Mouse (Mus musculus) neural tube, embryonic 14.5 days (tissue): ENCODE measurements at regions not wholly inside any gene's neighbourhood (a gene's known extent, or its start where the extent isn't known, plus 50 kb on each side); places are given as distances from the start of the nearest gene placed in this dataset.

ENCODE experiments used
- ATAC-seq: fragments of 200-750 bp; cut with Nextera tagmentation; 2 replicates; pipeline ENCODE4 v1.8.0; 2017; ENCODE audit warnings: low read depth, mild to moderate bottlenecking, moderate TSS enrichment, moderate library complexity
- H3K27ac ChIP-seq: fragments of 300-500 bp; sonication (generic); 2 replicates; pipeline ENCODE4 v1.5.1; 2014; ENCODE audit warnings: low read depth, mild to moderate bottlenecking, control low read depth, low read length, moderate library complexity, mixed read lengths
- H3K27me3 ChIP-seq: fragments of 300-500 bp; sonication (generic); 2 replicates; pipeline ENCODE4 v1.6.1; 2014; ENCODE audit warnings: low read length; ENCODE audit not compliant: control insufficient read depth, insufficient read depth
- H3K36me3 ChIP-seq: fragments of 300-500 bp; sonication (generic); 2 replicates; pipeline ENCODE4 v1.6.1; 2014; ENCODE audit warnings: low read length, mixed read lengths; ENCODE audit not compliant: control insufficient read depth, insufficient read depth
- H3K4me1 ChIP-seq: fragments of 300-500 bp; sonication (generic); 2 replicates; pipeline ENCODE4 v1.6.1; 2014; ENCODE audit warnings: low read length; ENCODE audit not compliant: control insufficient read depth, insufficient read depth
- H3K4me2 ChIP-seq: fragments of 300-500 bp; sonication (generic); 2 replicates; pipeline ENCODE4 v1.6.1; 2014; ENCODE audit warnings: mild to moderate bottlenecking, low read depth, low read length, control low read depth
- H3K4me3 ChIP-seq: fragments of 300-500 bp; sonication (generic); 2 replicates; pipeline ENCODE4 v1.5.1; 2014; ENCODE audit warnings: low read depth, low read length, control low read depth, mixed read lengths
- H3K9ac ChIP-seq: fragments of 300-500 bp; sonication (generic); replicated peaks from 2 replicates; pipeline ENCODE4 v1.6.1; 2014; ENCODE audit warnings: low read depth, mild to moderate bottlenecking, control low read depth, low read length, mixed read lengths
- H3K9me3 ChIP-seq: fragments of 300-500 bp; sonication (generic); 2 replicates; pipeline ENCODE4 v1.6.1; 2016; ENCODE audit warnings: low read length; ENCODE audit not compliant: control insufficient read depth
- WGBS: fragments of 180-500 bp; shearing (Covaris S2); extraction: QIAGEN DNeasy Blood & Tissue Kit; methylation state at CpG from one replicate; pipeline ENCODE4 v1.1.7; 2014; 5-methylcytosine and 5-hydroxymethylcytosine counted together

DNA sequence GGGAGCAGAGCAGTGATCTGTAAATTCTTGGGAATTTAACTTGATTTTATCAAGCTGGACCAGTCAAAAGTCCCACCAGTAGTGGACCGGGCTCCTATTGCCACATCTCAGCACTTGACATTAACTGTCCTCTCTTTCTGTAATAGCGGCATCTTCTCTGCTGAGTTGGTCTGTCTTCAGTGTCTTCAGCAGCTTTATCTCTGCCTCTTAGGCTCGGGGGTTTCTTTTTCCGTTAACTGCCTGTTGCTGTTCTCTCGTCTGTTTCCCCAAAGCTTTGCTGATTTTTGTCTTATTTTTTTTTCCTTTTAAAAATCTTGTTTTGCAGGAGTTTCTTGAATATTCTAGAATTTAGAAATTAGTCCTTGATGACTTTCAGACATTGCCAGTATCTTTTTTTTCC lies 113.3 kb upstream of the Kit start:
- 89% methylated on average over 5 of the region's 5 CpGs for WGBS
- no peak for ATAC-seq
- Histone ChIP-seq H3K4me1 (no peaks in the 10 kb centered on the region), H3K9me3 (no peaks in the 10 kb centered on the region), H3K27ac (no peak overlapping the region), H3K4me3 (no peak overlapping the region), H3K9ac (no peak overlapping the region), H3K4me2 (no peak overlapping the region), H3K27me3 (no peaks in the 10 kb centered on the region), H3K36me3 (no peaks in the 10 kb centered on the region)

DNA sequence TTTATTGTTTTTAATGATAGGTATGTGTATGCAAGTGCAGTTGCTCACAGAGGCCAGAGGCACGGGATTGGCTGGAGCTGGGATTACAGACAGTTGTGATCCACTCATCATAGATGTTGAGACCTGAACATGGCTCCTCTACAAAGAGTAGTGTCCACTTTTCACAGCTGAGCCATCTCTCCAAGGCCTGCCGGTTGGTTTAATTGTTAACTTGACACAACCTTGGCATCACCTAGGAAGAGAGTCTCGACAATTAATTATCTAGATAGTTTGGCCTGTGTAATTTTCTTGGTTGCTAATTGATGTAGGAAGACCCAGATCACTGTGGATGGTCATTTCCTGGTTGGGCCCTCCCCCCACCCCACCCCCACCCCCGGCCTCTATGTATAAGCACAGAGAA lies 111.1 kb upstream of the Kit start:
- Histone ChIP-seq H3K9ac (no peak overlapping the region), H3K4me2 (no peak overlapping the region), H3K4me3 (no peak overlapping the region), H3K27me3 (no peaks in the 10 kb centered on the region), H3K36me3 (no peaks in the 10 kb centered on the region), H3K4me1 (no peaks in the 10 kb centered on the region), H3K9me3 (no peaks in the 10 kb centered on the region), H3K27ac (no peak overlapping the region)
- WGBS = 83% methylated on average over 4 of the region's 4 CpGs
- ATAC-seq = no peak

- no peak for ATAC-seq
- WGBS = 90% methylated on average over 7 of the region's 7 CpGs
- Histone ChIP-seq H3K9me3 (no peaks in the 10 kb centered on the region), H3K4me2 (no peak overlapping the region), H3K27ac (no peak overlapping the region), H3K4me1 (no peaks in the 10 kb centered on the region), H3K9ac (no peak overlapping the region), H3K4me3 (no peak overlapping the region), H3K27me3 (no peaks in the 10 kb centered on the region), H3K36me3 (no peaks in the 10 kb centered on the region)
Observed at GRCm38 (mm10) chr5:75465701-75466100, 109.0 kb upstream of the Kit start.

DNA sequence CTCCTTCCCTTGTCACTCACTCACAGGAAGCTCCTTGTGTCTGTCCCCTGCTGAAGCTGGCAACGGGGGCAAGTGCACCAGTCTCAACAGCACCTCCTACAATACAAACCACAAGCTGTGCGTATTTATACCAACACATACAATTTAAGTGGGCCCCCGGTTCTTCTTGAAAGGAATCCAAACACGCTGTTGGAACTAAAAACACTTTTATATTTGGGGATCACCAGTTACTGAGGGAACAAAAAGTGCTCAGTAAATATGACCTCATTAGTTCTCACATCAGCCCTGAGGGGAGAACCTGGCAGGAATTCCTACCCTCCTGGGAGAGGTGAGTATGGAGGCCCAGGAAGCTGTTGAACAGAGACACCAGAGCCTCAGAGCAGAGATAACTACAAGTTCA lies 107.8 kb upstream of the Kit start:
- Histone ChIP-seq H3K36me3 (no peaks in the 10 kb centered on the region), H3K27me3 (no peaks in the 10 kb centered on the region), H3K4me2 (no peak overlapping the region), H3K9ac (no peak overlapping the region), H3K4me3 (no peak overlapping the region), H3K9me3 (no peaks in the 10 kb centered on the region), H3K27ac (no peak overlapping the region), H3K4me1 (no peaks in the 10 kb centered on the region)
- ATAC-seq = no peak
- 72% methylated on average over 4 of the region's 4 CpGs for WGBS

- 42% methylated on average over 6 of the region's 6 CpGs for WGBS
- no peaks in the 10 kb centered on the region for H3K27me3 ChIP-seq
- no peaks in the 10 kb centered on the region for H3K9me3 ChIP-seq
- no peaks in the 10 kb centered on the region for H3K4me1 ChIP-seq
- no peak overlapping the region for H3K4me2 ChIP-seq
- H3K27ac ChIP-seq = no peak overlapping the region
- no peak overlapping the region for H3K4me3 ChIP-seq
- H3K36me3 ChIP-seq = no peaks in the 10 kb centered on the region
- H3K9ac ChIP-seq = no peak overlapping the region
- ATAC-seq = no peak
Observed at GRCm38 (mm10) chr5:75467916-75468315, 106.8 kb upstream of the Kit start.

GRCm38 (mm10) chr5:75471010-75471409 lies 103.7 kb upstream of the Kit start:
- WGBS = 94% methylated on average over 8 of the region's 8 CpGs

GRCm38 (mm10) chr5:75472484-75472883 lies 102.2 kb upstream of the Kit start:
- Histone ChIP-seq H3K4me1 (no peaks in the 10 kb centered on the region), H3K9me3 (no peaks in the 10 kb centered on the region), H3K27ac (no peak overlapping the region), H3K36me3 (no peaks in the 10 kb centered on the region), H3K4me3 (no peak overlapping the region), H3K9ac (no peak overlapping the region), H3K27me3 (no peaks in the 10 kb centered on the region), H3K4me2 (no peak overlapping the region)
- no peak for ATAC-seq
- WGBS = 23% methylated on average over 3 of the region's 3 CpGs

More at GRCm38 (mm10) chr5:75471010-75471409, 103.7 kb upstream of the Kit start:
- Histone ChIP-seq H3K4me2 (no peak overlapping the region), H3K9me3 (no peaks in the 10 kb centered on the region), H3K4me1 (no peaks in the 10 kb centered on the region), H3K27ac (no peak overlapping the region), H3K4me3 (no peak overlapping the region), H3K9ac (no peak overlapping the region), H3K36me3 (no peaks in the 10 kb centered on the region), H3K27me3 (no peaks in the 10 kb centered on the region)
- ATAC-seq = no peak

DNA sequence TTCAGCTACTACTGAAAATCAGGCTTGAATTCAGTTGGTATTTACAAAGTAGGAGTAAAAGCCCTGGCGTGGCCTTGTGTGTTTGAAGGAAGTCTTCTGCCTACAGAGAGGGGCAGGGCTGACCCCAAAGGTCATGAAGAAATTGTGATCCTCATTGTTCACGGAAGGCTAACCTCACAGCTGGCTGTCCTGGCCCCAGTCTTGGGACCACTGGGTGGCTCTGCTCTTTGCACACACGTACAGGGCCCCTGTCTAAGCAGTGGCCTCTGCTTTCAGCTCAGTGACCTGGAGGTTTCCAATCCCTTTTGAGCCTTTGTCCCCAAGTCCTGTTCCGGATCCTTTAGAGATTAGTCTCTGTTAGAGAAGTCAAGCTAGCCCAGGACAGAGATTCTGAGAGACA lies 99.3 kb upstream of the Kit start:
- WGBS = 17% methylated on average over 4 of the region's 4 CpGs
- no peak for ATAC-seq
- Histone ChIP-seq H3K36me3 (no peaks in the 10 kb centered on the region), H3K9ac (no peak overlapping the region), H3K27ac (no peak overlapping the region), H3K4me2 (no peak overlapping the region), H3K4me1 (no peaks in the 10 kb centered on the region), H3K27me3 (no peaks in the 10 kb centered on the region), H3K9me3 (no peaks in the 10 kb centered on the region), H3K4me3 (no peak overlapping the region)

DNA sequence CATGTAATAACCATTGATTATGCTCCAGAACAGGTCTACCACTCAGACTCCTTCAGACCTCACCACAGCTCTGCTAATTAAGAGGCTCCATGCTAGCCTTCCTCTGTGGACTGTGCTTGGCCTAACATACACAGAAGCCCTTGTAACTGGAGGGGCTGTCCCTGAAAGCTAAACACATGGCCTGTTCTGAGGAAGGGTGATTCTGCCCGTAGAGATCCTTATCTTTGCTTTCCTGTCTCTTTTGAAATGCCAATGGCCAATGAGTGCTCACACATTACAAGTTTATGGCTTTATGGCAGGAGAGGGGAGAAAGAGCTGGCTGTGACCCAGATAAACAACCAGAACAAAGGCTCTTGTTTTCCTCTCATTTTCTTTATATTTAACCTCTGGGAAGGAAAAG lies 96.2 kb upstream of the Kit start:
- Histone ChIP-seq H3K9me3 (no peaks in the 10 kb centered on the region), H3K4me2 (no peak overlapping the region), H3K27ac (no peak overlapping the region), H3K9ac (no peak overlapping the region), H3K36me3 (no peaks in the 10 kb centered on the region), H3K27me3 (no peaks in the 10 kb centered on the region), H3K4me3 (no peak overlapping the region), H3K4me1 (no peaks in the 10 kb centered on the region)
- 3% methylated on average over 1 of the region's 1 CpGs for WGBS
- ATAC-seq = no peak

- no peak overlapping the region for H3K9ac ChIP-seq
- no peaks in the 10 kb centered on the region for H3K27me3 ChIP-seq
- no peak for ATAC-seq
- no peak overlapping the region for H3K4me3 ChIP-seq
- no peaks in the 10 kb centered on the region for H3K4me1 ChIP-seq
- H3K27ac ChIP-seq = no peak overlapping the region
- 70% methylated on average over 11 of the region's 11 CpGs for WGBS
- H3K36me3 ChIP-seq = no peaks in the 10 kb centered on the region
- H3K9me3 ChIP-seq = no peaks in the 10 kb centered on the region
- H3K4me2 ChIP-seq = no peak overlapping the region
Observed at GRCm38 (mm10) chr5:75479149-75479548, 95.6 kb upstream of the Kit start.
